Mouse (Mus musculus) spleen, adult 2 months (tissue): Measurements from ENCODE around the gene Baat.

Experiments
- CTCF ChIP-seq: fragments of 200-500 bp; IDR thresholded peaks from 2 replicates; pipeline ENCODE4 v1.5.1; 2011; ENCODE audit warnings: mild to moderate bottlenecking, inconsistent platforms; ENCODE audit not compliant: insufficient read depth, insufficient read length, insufficient replicate concordance; ENCODE audit errors: extremely low read depth
- POLR2A ChIP-seq: fragments of 200-500 bp; IDR thresholded peaks from 2 replicates; pipeline ENCODE4 v1.6.1; 2011; ENCODE audit warnings: low read depth, low read length, inconsistent platforms

DNA sequence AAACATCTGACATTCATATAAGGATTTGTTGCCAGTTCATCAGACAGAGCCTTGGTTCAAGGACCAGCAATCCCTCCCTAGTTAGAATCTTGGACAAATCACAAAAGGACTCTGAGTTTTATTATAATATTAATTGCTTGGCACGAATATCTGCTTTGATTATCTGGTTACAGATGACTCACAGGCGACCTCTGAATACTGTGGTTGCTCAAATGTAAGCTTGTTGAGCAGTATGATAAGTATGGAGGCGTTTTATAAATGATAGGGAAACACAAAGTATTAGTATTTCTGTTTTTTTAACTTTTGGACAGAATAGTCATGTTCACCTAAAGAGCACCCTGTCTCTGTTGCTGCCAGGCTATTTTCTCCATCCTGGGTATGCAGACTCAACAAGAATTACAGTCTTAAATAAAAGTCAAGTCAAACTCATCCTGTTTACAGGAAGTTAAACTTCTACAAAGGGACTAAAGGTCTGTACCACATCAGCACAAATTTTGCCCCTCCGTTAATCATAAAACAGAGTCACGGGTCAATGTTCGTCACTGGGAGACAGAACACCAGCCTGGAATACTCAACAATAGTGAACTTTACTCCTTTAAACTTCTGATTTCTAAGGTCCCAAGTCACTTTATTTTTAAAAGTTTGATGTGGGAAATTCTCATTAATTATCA, 40.7 kb upstream of the Baat start:
- TF ChIP-seq CTCF (no peak), POLR2A (no peak)
